Mouse (Mus musculus): ENCODE measurements at regions not wholly inside any gene's neighbourhood (a gene's known extent, or its start where the extent isn't known, plus 50 kb on each side); places are given as distances from the start of the nearest gene placed in this dataset.

GRCm38 (mm10) chr3:45670434-45670833, 292.2 kb downstream of the Pcdh10 start:
- no peak for TF ChIP-seq GATA1 (IDR thresholded peaks at IDR 0.05; ENCODE audit: borderline replicate concordance, low read length)
- TF ChIP-seq FLI1 (IDR thresholded peaks at IDR 0.05; ENCODE audit: low read length) = no peak
